Mouse (Mus musculus) liver, adult 2 months (tissue): ENCODE results near the gene Pemt.

Source experiments
- CTCF ChIP-seq: fragments of 200-500 bp; IDR thresholded peaks from 2 replicates; pipeline ENCODE4 v1.5.1; 2011; ENCODE audit warnings: low read depth, low read length, control low read depth
- POLR2A ChIP-seq: fragments of 200-500 bp; IDR thresholded peaks from 2 replicates; pipeline ENCODE4 v1.6.1; 2011; ENCODE audit warnings: low read length, control low read depth; ENCODE audit not compliant: insufficient read depth; ENCODE audit errors: extremely low read depth

- TF ChIP-seq CTCF (no peak), POLR2A (no peak)
Measured at GRCm38 (mm10) chr11:59959453-59959852, 86.8 kb downstream of the Pemt start.
